Mouse (Mus musculus) intestine, embryonic 16.5 days (tissue): Measurements from ENCODE around the gene Myb. TPM values are rescaled to one million over a fixed set of nuclear protein-coding genes. Genes with fewer than 3 reads are reported as not detected.
"Not testable (repeated sequence)": the region's sequence is repeated elsewhere in the genome, so short reads cannot be mapped to it uniquely, and the experiment has no call there.

Experiments used
- ATAC-seq: fragments of 200-750 bp; cut with Nextera tagmentation; 2 replicates; pipeline ENCODE4 v1.8.0; 2017; ENCODE audit warnings: moderate TSS enrichment, moderate library complexity
- H3K27ac ChIP-seq: fragments of 300-500 bp; sonication (generic); 2 replicates; pipeline ENCODE4 v1.5.1; 2014; ENCODE audit warnings: mild to moderate bottlenecking, low read length
- H3K27me3 ChIP-seq: fragments of 300-500 bp; sonication (generic); replicated peaks from 2 replicates; pipeline ENCODE4 v1.6.1; 2014; ENCODE audit warnings: low read length, control low read depth, mixed read lengths; ENCODE audit not compliant: control insufficient read depth, insufficient read depth
- H3K36me3 ChIP-seq: fragments of 300-500 bp; sonication (generic); 2 replicates; pipeline ENCODE4 v1.6.1; 2014; ENCODE audit warnings: low read length, control low read depth; ENCODE audit not compliant: control insufficient read depth, insufficient read depth
- H3K4me1 ChIP-seq: fragments of 300-500 bp; sonication (generic); 2 replicates; pipeline ENCODE4 v1.6.1; 2014; ENCODE audit warnings: low read length, control low read depth, mixed read lengths; ENCODE audit not compliant: control insufficient read depth, insufficient read depth
- H3K4me2 ChIP-seq: fragments of 300-500 bp; sonication (generic); 2 replicates; pipeline ENCODE4 v1.6.1; 2014; ENCODE audit warnings: low read depth, low read length, control low read depth
- H3K4me3 ChIP-seq: fragments of 300-500 bp; sonication (generic); 2 replicates; pipeline ENCODE4 v1.5.1; 2014; ENCODE audit warnings: mild to moderate bottlenecking, low read length
- H3K9ac ChIP-seq: fragments of 300-500 bp; sonication (generic); 2 replicates; pipeline ENCODE4 v1.6.1; 2014; ENCODE audit warnings: low read depth, low read length
- H3K9me3 ChIP-seq: fragments of 300-500 bp; sonication (generic); 2 replicates; pipeline ENCODE4 v1.6.1; 2016; ENCODE audit warnings: low read length, control low read depth; ENCODE audit not compliant: control insufficient read depth
- WGBS: fragments of 180-500 bp; shearing (Covaris S2); extraction: QIAGEN DNeasy Blood & Tissue Kit; methylation state at CpG from one replicate; pipeline ENCODE4 v1.1.7; 2014; 5-methylcytosine and 5-hydroxymethylcytosine counted together
- polyA plus RNA-seq: library from polyadenylated mRNA; unstranded; fragments of >200 nt; fragmentation: Nextera tagmentation; extraction: Ambion mirVana; gene quantifications from 2 replicates; pipeline ENCODE4 v1.2.1, GENCODE M21; 2015

The Myb gene
- polyA plus RNA-seq, 1 experiment from 2014 or later, result 5.2 TPM

GRCm38 (mm10) chr10:21149945-21150344, 10.8 kb downstream of the Myb start:
- not testable (repeated sequence) for H3K27ac ChIP-seq, H3K4me1 ChIP-seq, H3K27me3 ChIP-seq, H3K9ac ChIP-seq, ATAC-seq, H3K4me3 ChIP-seq, H3K36me3 ChIP-seq, H3K9me3 ChIP-seq, H3K4me2 ChIP-seq
- 83% methylated on average over 6 of the region's 6 CpGs for WGBS

- Histone ChIP-seq H3K36me3 (no peaks in the 10 kb centered on the region), H3K9me3 (no peaks in the 10 kb centered on the region), H3K27me3 (no peaks in the 10 kb centered on the region), H3K9ac (no peak overlapping the region), H3K4me2 (no peak overlapping the region), H3K4me1 (no peaks in the 10 kb centered on the region), H3K4me3 (no peak overlapping the region), H3K27ac (no peak overlapping the region)
- 95% methylated on average over 1 of the region's 1 CpGs for WGBS
- no peak for ATAC-seq
These were observed 14.1 kb downstream of the Myb start for GRCm38 (mm10) chr10:21146719-21147118.

- 98% methylated on average over 2 of the region's 2 CpGs for WGBS
These were observed 14.5 kb downstream of the Myb start for GRCm38 (mm10) chr10:21146263-21146662.

GRCm38 (mm10) chr10:21144627-21145504, 15.9 kb downstream of the Myb start:
- H3K27me3 ChIP-seq, result no peaks in the 10 kb centered on the region
- ATAC-seq, result peak; percentile 82

More at GRCm38 (mm10) chr10:21146263-21146662, 14.5 kb downstream of the Myb start:
- Histone ChIP-seq H3K9ac (no peak overlapping the region), H3K27ac (no peak overlapping the region), H3K27me3 (no peaks in the 10 kb centered on the region), H3K4me2 (no peak overlapping the region), H3K4me1 (no peaks in the 10 kb centered on the region), H3K9me3 (no peaks in the 10 kb centered on the region), H3K4me3 (no peak overlapping the region), H3K36me3 (no peaks in the 10 kb centered on the region)
- ATAC-seq, result no peak

GRCm38 (mm10) chr10:21135297-21135696, 25.5 kb downstream of the Myb start:
- Histone ChIP-seq H3K4me2 (no peak overlapping the region), H3K9me3 (no peaks in the 10 kb centered on the region), H3K4me1 (no peaks in the 10 kb centered on the region), H3K27ac (no peak overlapping the region), H3K36me3 (no peaks in the 10 kb centered on the region), H3K27me3 (no peaks in the 10 kb centered on the region), H3K4me3 (no peak overlapping the region), H3K9ac (no peak overlapping the region)
- ATAC-seq, result no peak
- 95% methylated on average over 8 of the region's 8 CpGs for WGBS

More at GRCm38 (mm10) chr10:21144627-21145504, 15.9 kb downstream of the Myb start:
- no peaks in the 10 kb centered on the region for H3K4me1 ChIP-seq
- H3K9me3 ChIP-seq, result no peaks in the 10 kb centered on the region
- no peak overlapping the region for H3K27ac ChIP-seq
- H3K36me3 ChIP-seq, result no peaks in the 10 kb centered on the region
- peak overlapping the region; percentile 62 for H3K4me2 ChIP-seq
- peak overlapping the region; percentile 41 for H3K4me3 ChIP-seq
- peak overlapping the region; percentile 44; the same call in 1 of the 2 replicates for H3K9ac ChIP-seq
- 34% methylated on average over 27 of the region's 27 CpGs for WGBS

- 32% methylated on average over 9 of the region's 9 CpGs for WGBS
- Histone ChIP-seq H3K27me3 (no peaks in the 10 kb centered on the region), H3K27ac (no peak overlapping the region), H3K9ac (no peak overlapping the region), H3K36me3 (no peaks in the 10 kb centered on the region), H3K4me2 (no peak overlapping the region), H3K9me3 (no peaks in the 10 kb centered on the region), H3K4me1 (no peaks in the 10 kb centered on the region), H3K4me3 (no peak overlapping the region)
- no peak for ATAC-seq
These were observed 29.8 kb downstream of the Myb start for GRCm38 (mm10) chr10:21130901-21131493.

GRCm38 (mm10) chr10:21128086-21128611, 32.6 kb downstream of the Myb start:
- Histone ChIP-seq H3K36me3 (no peaks in the 10 kb centered on the region), H3K4me3 (no peak overlapping the region), H3K27me3 (no peaks in the 10 kb centered on the region), H3K4me1 (no peaks in the 10 kb centered on the region), H3K9me3 (no peaks in the 10 kb centered on the region), H3K4me2 (no peak overlapping the region), H3K27ac (no peak overlapping the region), H3K9ac (no peak overlapping the region)
- WGBS, result 88% methylated on average over 5 of the region's 5 CpGs
- no peak for ATAC-seq

- no peaks in the 10 kb centered on the region for H3K4me1 ChIP-seq
- ATAC-seq, result no peak
- H3K36me3 ChIP-seq, result no peaks in the 10 kb centered on the region
- H3K4me2 ChIP-seq, result no peak overlapping the region
- no peak overlapping the region for H3K27ac ChIP-seq
- no peak overlapping the region for H3K4me3 ChIP-seq
- no peaks in the 10 kb centered on the region for H3K9me3 ChIP-seq
- no peak overlapping the region for H3K9ac ChIP-seq
- H3K27me3 ChIP-seq, result no peaks in the 10 kb centered on the region
- 84% methylated on average over 3 of the region's 3 CpGs for WGBS
These were observed 42.4 kb downstream of the Myb start for GRCm38 (mm10) chr10:21118341-21118740.

- H3K4me2 ChIP-seq, result no peak overlapping the region
- no peaks in the 10 kb centered on the region for H3K36me3 ChIP-seq
- H3K9me3 ChIP-seq, result no peaks in the 10 kb centered on the region
- no peaks in the 10 kb centered on the region for H3K4me1 ChIP-seq
- no peaks in the 10 kb centered on the region for H3K27me3 ChIP-seq
- ATAC-seq, result no peak
- H3K9ac ChIP-seq, result no peak overlapping the region
- WGBS, result 88% methylated on average over 2 of the region's 2 CpGs
- no peak overlapping the region for H3K27ac ChIP-seq
- no peak overlapping the region for H3K4me3 ChIP-seq
These were observed 46.3 kb downstream of the Myb start for GRCm38 (mm10) chr10:21114459-21114858.
